11 mouse cellular contexts compared by ENCODE assay signal in genomic region chr3:102027880-102028279, GRCm38 (mm10). TPM values are rescaled to one million over a fixed set of nuclear protein-coding genes. Genes with fewer than 3 reads are reported as not detected.
DNase-seq lines count a peak whose midpoint lies in the region; ATAC-seq and TF ChIP-seq lines count a peak whose summit lies in the region.
"Had no signal": no experiment of that assay in that cellular context is flagged by ENCODE, and none has a peak within 500 bp of the region (broad histone marks: within the 10 kb centered on the region; RNA-seq: fewer than 3 reads in every experiment).

No protein-coding gene starts in this region.

- no peak overlapping the region for H3K9ac ChIP-seq in intestine, postnatal 0 days (ENCODE audit: low read depth, low read length)
- no peak overlapping the region for H3K9ac ChIP-seq in intestine, embryonic 15.5 days
- no peak overlapping the region for H3K9ac ChIP-seq in CH12.LX (ENCODE audit: insufficient read depth, low read depth)
- H3K9ac ChIP-seq in liver, embryonic 12.5 days, result no peak overlapping the region
- H3K9ac ChIP-seq: midbrain, embryonic 12.5 days; stomach, embryonic 15.5 days had no signal

- H3K4me2 ChIP-seq in intestine, postnatal 0 days (replicated peaks; ENCODE audit: low read depth), result no peak overlapping the region
- H3K4me2 ChIP-seq in intestine, embryonic 15.5 days (replicated peaks), result no peak overlapping the region
- H3K4me2 ChIP-seq in CH12.LX (ENCODE audit: insufficient read depth, low read depth, poor library complexity, severe bottlenecking), result no peak overlapping the region
- no peak overlapping the region for H3K4me2 ChIP-seq in liver, embryonic 12.5 days
- H3K4me2 ChIP-seq: midbrain, embryonic 12.5 days; stomach, embryonic 15.5 days had no signal

- TF ChIP-seq POLR2A in CH12.LX (IDR thresholded peaks at IDR 0.05; ENCODE audit: low read depth, low read length), result no peak
- TF ChIP-seq POLR2A in bone marrow, adult 2 months (IDR thresholded peaks at IDR 0.05; ENCODE audit: borderline replicate concordance, control insufficient read depth, low read depth, low read length), result 0 out of 2 replicates have a peak, but pooled peaks have one; percentile 12

- H3K9me3 ChIP-seq in intestine, postnatal 0 days (ENCODE audit: control insufficient read depth), result no peaks in the 10 kb centered on the region
- no peaks in the 10 kb centered on the region for H3K9me3 ChIP-seq in intestine, embryonic 15.5 days
- H3K9me3 ChIP-seq in CH12.LX (replicated peaks; ENCODE audit: low read length), result no peaks in the 10 kb centered on the region
- H3K9me3 ChIP-seq in liver, embryonic 12.5 days (replicated peaks), result no peaks in the 10 kb centered on the region
- H3K9me3 ChIP-seq: midbrain, embryonic 12.5 days; stomach, embryonic 15.5 days had no signal

- dilution Hi-C loops in CH12.LX (cut with MboI; ENCODE audit: extremely low pct_ligation_motif_present, extremely low pct_unique_long_range_greater_than_20kb, low sequenced_read_pairs), result no loop called here

- peak; percentile 16 for TF ChIP-seq RAD21 in CH12.LX (IDR thresholded peaks at IDR 0.05; ENCODE audit: low read depth, low read length)

- TF ChIP-seq EP300 in CH12.LX (IDR thresholded peaks at IDR 0.05; ENCODE audit: low read length), result no peak

- DNase-seq in CH12.LX (ENCODE audit: extremely low read depth), result peak; percentile 30
- DNase-seq in urinary bladder, postnatal 25 days (ENCODE audit: low spot score), result no peak
- DNase-seq in spleen, postnatal 4 days (ENCODE audit: low spot score in 2 of 2), result no peak
- DNase-seq in cerebellum, adult 9-10 months, result no peak

- H3K27me3 ChIP-seq in intestine, postnatal 0 days (replicated peaks; ENCODE audit: control insufficient read depth, insufficient read depth, low read length), result no peaks in the 10 kb centered on the region
- 0 out of 2 replicates have a peak, but pooled peaks cover 4% of the 10 kb centered on the region for H3K27me3 ChIP-seq in intestine, embryonic 15.5 days (replicated peaks)
- no peaks in the 10 kb centered on the region for H3K27me3 ChIP-seq in CH12.LX (replicated peaks)
- H3K27me3 ChIP-seq in liver, embryonic 12.5 days (replicated peaks), result peaks cover 31% of the 10 kb centered on the region
- H3K27me3 ChIP-seq: stomach, embryonic 15.5 days had no signal

- ATAC-seq in intestine, postnatal 0 days, result no peak
- no peak for ATAC-seq in intestine, embryonic 15.5 days
- 0 out of 2 replicates have a peak, but pooled peaks have one; percentile 21 for ATAC-seq in liver, embryonic 12.5 days

- no peak overlapping the region for H3K27ac ChIP-seq in intestine, postnatal 0 days (ENCODE audit: low read depth, low read length)
- no peak overlapping the region for H3K27ac ChIP-seq in intestine, embryonic 15.5 days
- H3K27ac ChIP-seq in CH12.LX (ENCODE audit: insufficient read depth, low read depth), result no peak overlapping the region
- no peak overlapping the region for H3K27ac ChIP-seq in bone marrow, adult 2 months (ENCODE audit: control insufficient read depth, insufficient read depth, low read depth, low read length, poor library complexity)
- H3K27ac ChIP-seq in liver, embryonic 12.5 days, result no peak overlapping the region
- H3K27ac ChIP-seq: midbrain, embryonic 12.5 days; stomach, embryonic 15.5 days had no signal

- in situ Hi-C loops in CH12.LX (cut with MboI; ENCODE audit: low pct_ligation_motif_present, low pct_unique_long_range_greater_than_20kb, low sequenced_read_pairs), result no loop called here

- TF ChIP-seq CTCF in intestine, postnatal 0 days (IDR thresholded peaks at IDR 0.05; ENCODE audit: low read depth), result peak; percentile 77
- peak; percentile 65 to 71 for TF ChIP-seq CTCF in CH12.LX (conservative IDR thresholded peaks at IDR 0.05 in 1 of 2, IDR thresholded peaks at IDR 0.05 in 1 of 2; ENCODE audit: low read depth in 2 of 2, low read length in 2 of 2)
- peak; percentile 80 for TF ChIP-seq CTCF in bone marrow, adult 2 months (IDR thresholded peaks at IDR 0.05; ENCODE audit: control insufficient read depth, insufficient read depth, low read length)

- no peaks in the 10 kb centered on the region for H3K4me1 ChIP-seq in intestine, postnatal 0 days (replicated peaks; ENCODE audit: control insufficient read depth, insufficient read depth, low read length)
- H3K4me1 ChIP-seq in intestine, embryonic 15.5 days (replicated peaks), result 0 out of 2 replicates have a peak, but pooled peaks cover 4% of the 10 kb centered on the region
- H3K4me1 ChIP-seq in CH12.LX (ENCODE audit: control insufficient read depth in 1 of 2, insufficient read depth in 2 of 2), result 0 out of 4 replicates have a peak, but pooled peaks cover 0 to 2% of the 10 kb centered on the region in 2 experiments
- H3K4me1 ChIP-seq in bone marrow, adult 2 months (ENCODE audit: control insufficient read depth, insufficient read depth, low read length), result no peaks in the 10 kb centered on the region
- H3K4me1 ChIP-seq in liver, embryonic 12.5 days, result peaks cover 10% of the 10 kb centered on the region

- H3K79me2 ChIP-seq in CH12.LX (replicated peaks; ENCODE audit: control insufficient read depth, extremely low read depth, insufficient read depth, poor library complexity, severe bottlenecking), result no peaks in the 10 kb centered on the region

- no peak overlapping the region for H3K4me3 ChIP-seq in intestine, postnatal 0 days (ENCODE audit: low read depth, low read length)
- H3K4me3 ChIP-seq in intestine, embryonic 15.5 days (replicated peaks), result no peak overlapping the region
- H3K4me3 ChIP-seq in CH12.LX (replicated peaks in 1 of 3; ENCODE audit: low read depth in 2 of 3, low read length in 2 of 3, poor library complexity in 1 of 3), result no peak overlapping the region
- H3K4me3 ChIP-seq in bone marrow, adult 2 months (replicated peaks; ENCODE audit: control insufficient read depth, low read depth, low read length), result no peak overlapping the region
- no peak overlapping the region for H3K4me3 ChIP-seq in liver, embryonic 12.5 days
- H3K4me3 ChIP-seq: midbrain, embryonic 12.5 days; stomach, embryonic 15.5 days had no signal

- 58% methylated on average over 6 of the region's 6 CpGs for WGBS in intestine, postnatal 0 days
- WGBS in intestine, embryonic 15.5 days, result 62% methylated on average over 6 of the region's 6 CpGs
- WGBS in bone marrow, adult 2 months, result 66% methylated on average over 6 of the region's 6 CpGs
- 53% methylated on average over 6 of the region's 6 CpGs for WGBS in liver, embryonic 12.5 days (ENCODE audit: insufficient replicate concordance)

- H3K36me3 ChIP-seq in intestine, postnatal 0 days (ENCODE audit: control insufficient read depth, insufficient read depth), result no peaks in the 10 kb centered on the region
- H3K36me3 ChIP-seq in intestine, embryonic 15.5 days, result no peaks in the 10 kb centered on the region
- no peaks in the 10 kb centered on the region for H3K36me3 ChIP-seq in CH12.LX (replicated peaks in 1 of 2; ENCODE audit: control insufficient read depth in 1 of 2, insufficient read depth in 1 of 2, low read length in 1 of 2)
- H3K36me3 ChIP-seq in liver, embryonic 12.5 days, result no peaks in the 10 kb centered on the region
- H3K36me3 ChIP-seq: midbrain, embryonic 12.5 days; stomach, embryonic 15.5 days had no signal

TF ChIP-seq in CH12.LX, 34 proteins besides CTCF, POLR2A, EP300 and RAD21:
- no peak for TF ChIP-seq ELF1 (IDR thresholded peaks at IDR 0.05; ENCODE audit: low read depth, low read length)
- TF ChIP-seq CHD1 (IDR thresholded peaks at IDR 0.05; ENCODE audit: low read depth, low read length), result no peak
- peak; percentile 50 for TF ChIP-seq SMC3 (IDR thresholded peaks at IDR 0.05; ENCODE audit: low read depth, low read length)
- TF ChIP-seq ZKSCAN1 (IDR thresholded peaks at IDR 0.05; ENCODE audit: borderline replicate concordance, low read depth, low read length), result no peak

RNA-seq across cellular contexts. Expression of gene Nhlh2, which starts 18.0 kb away (rescaled TPM):
- not detected in 2 replicates for polyA plus RNA-seq in intestine, postnatal 0 days (2015; fragmentation: Nextera tagmentation; extraction: Ambion mirVana)
- polyA plus RNA-seq in intestine, embryonic 15.5 days (2015; fragmentation: Nextera tagmentation; extraction: Ambion mirVana), result 0.06 TPM in 1 of 2 replicates, not detected in the other
- total RNA-seq in CH12.LX (2012; rRNA removed) (not detected in 2 replicates), CH12.LX (2014; rRNA removed) (not detected in 2 replicates)
- polyA plus RNA-seq in CH12.LX (2012; ENCODE audit: insufficient read length, low read depth), result not detected in 2 replicates
- not detected in 2 replicates for polyA plus RNA-seq in bone marrow, adult 2 months (2011; ENCODE audit: insufficient read depth, insufficient read length, low replicate concordance, missing spikeins)
- polyA plus RNA-seq in liver, embryonic 12.5 days (2016; fragmentation: Nextera tagmentation; extraction: Ambion mirVana), result not detected in 2 replicates
- total RNA-seq: heart, postnatal 10 days had no signal

RNA-seq across cellular contexts. Expression of gene Casq2, which starts 58.3 kb away (rescaled TPM):
- polyA plus RNA-seq in intestine, postnatal 0 days (2015; fragmentation: Nextera tagmentation; extraction: Ambion mirVana), result 5.7 and 5.9 TPM in 2 replicates
- 1.5 and 1.7 TPM in 2 replicates for polyA plus RNA-seq in intestine, embryonic 15.5 days (2015; fragmentation: Nextera tagmentation; extraction: Ambion mirVana)
- total RNA-seq in CH12.LX (2012; rRNA removed) (not detected in 2 replicates), CH12.LX (2014; rRNA removed) (not detected in 2 replicates)
- polyA plus RNA-seq in CH12.LX (2012; ENCODE audit: insufficient read length, low read depth), result not detected in 2 replicates
- not detected in 2 replicates for polyA plus RNA-seq in bone marrow, adult 2 months (2011; ENCODE audit: insufficient read depth, insufficient read length, low replicate concordance, missing spikeins)
- 0.60 and 0.98 TPM in 2 replicates for polyA plus RNA-seq in liver, embryonic 12.5 days (2016; fragmentation: Nextera tagmentation; extraction: Ambion mirVana)
